Mouse (Mus musculus) monocyte, adult 5-6 weeks (primary cell): ENCODE measurements around the gene Il5. TPM values are rescaled to one million over a fixed set of nuclear protein-coding genes. Genes with fewer than 3 reads are reported as not detected.

Source experiments
- ATAC-seq: fragments of 153-309, 156-312 bp; replicated peaks from 2 replicates; pipeline ENCODE4 v1.8.0; 2017; ENCODE audit warnings: mild to moderate bottlenecking; ENCODE audit not compliant: low TSS enrichment, insufficient number of reproducible peaks, severe bottlenecking, poor library complexity, low FRiP score
- total RNA-seq: library from RNA; stranded (forward); fragments of 200-1000, 200-491, 200-594 nt; gene quantifications from 3 replicates; pipeline ENCODE4 v1.2.3, GENCODE M21; 2017

The Il5 gene
- total RNA-seq, 1 experiment from 2014 or later: not detected

DNA sequence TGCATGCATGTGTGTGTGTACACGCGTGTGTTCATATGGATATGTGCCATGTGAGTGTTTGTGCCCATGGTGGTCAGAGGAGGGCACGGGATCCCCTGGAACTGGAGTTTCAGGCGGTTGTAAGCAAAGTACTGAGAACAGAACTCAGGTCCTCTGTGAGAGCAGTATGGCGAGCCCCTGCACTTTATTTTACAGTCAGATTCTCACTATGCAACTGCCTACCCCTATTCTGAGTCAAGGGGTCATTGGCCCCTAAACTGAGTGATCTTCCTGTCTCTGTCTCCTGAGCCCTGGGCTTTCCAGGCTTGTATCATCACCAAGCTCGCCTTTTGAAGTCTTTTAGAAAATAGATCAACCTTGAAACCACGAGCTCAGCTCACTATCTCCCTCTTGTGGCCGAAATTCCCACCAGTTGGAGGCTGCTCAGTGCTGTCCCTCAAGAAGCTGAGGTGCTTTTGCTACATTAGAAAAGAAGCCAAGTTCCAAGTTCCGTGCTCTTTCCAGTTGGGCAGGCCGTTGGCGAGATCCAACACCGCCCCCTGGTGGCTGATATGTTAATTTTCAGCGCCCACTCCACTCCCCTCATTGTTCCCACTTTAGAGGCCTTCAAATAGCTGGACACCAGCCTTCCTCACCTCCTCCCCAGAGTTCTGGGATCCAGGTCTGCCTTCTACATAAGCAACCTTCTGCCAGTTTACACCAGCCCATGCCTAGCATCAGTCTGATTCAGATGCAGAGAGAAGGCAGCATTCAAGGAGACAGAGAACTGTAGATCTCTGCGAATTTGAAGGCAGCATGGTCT is 16.4 kb downstream of the Il5 start:
- ATAC-seq: peak; percentile 74

DNA sequence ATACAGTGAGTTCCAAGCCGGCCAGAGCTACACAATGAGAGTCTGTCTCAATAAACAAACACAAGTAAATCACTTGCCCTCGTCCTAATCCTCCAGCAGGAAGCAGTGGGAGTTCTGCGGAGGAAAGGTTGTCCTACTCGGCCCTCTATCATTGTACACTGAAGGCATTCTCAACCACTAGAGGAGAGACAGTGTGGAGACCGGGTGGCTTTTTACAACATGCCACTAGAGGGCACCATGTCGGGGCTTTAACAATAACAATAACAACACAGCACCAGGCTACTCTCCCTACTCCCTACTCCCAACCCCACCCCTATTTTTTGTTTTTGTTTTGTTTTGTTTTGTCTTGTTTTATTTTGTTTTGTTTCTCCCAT is 17.0 kb downstream of the Il5 start:
- ATAC-seq: peak; percentile 62

DNA sequence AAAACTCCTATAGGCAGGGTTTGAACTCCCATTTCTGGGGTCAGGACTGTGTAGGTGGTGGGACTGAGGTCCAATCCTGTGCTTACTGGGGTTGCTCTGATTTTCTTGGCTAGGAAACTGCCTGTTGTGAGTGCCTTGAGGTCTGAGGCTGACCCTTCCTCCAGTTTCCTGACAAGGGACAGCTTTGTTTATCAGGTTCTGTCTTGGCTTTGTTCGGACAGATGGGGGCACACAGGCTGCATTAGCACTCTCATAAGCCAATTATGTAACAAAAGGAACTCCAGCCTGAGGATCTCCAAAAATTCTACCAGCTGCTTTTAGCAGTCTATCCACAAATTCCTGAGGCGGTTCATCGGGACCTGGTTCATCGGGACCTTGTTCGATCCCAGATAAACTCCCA is 21.8 kb downstream of the Il5 start:
- no peak for ATAC-seq

DNA sequence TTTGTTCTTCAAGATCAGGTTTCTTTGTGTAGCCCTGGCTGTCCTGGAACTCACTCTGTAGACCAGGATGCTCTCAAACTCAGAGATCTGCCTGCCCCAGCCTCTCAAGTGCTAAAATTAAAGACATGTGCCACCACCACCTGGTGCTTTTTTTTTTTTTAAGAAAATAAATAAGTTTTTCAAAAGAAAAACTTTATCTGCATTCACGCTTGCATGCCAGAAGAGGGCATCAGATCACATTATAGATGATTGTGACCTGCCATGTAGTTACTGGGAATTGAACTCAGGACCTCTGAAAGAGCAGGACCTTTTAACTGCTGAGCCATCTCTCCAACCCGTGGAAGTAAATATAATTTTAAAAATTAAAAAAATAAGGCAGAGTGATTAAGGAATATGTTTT is 24.7 kb downstream of the Il5 start:
- no peak for ATAC-seq

DNA sequence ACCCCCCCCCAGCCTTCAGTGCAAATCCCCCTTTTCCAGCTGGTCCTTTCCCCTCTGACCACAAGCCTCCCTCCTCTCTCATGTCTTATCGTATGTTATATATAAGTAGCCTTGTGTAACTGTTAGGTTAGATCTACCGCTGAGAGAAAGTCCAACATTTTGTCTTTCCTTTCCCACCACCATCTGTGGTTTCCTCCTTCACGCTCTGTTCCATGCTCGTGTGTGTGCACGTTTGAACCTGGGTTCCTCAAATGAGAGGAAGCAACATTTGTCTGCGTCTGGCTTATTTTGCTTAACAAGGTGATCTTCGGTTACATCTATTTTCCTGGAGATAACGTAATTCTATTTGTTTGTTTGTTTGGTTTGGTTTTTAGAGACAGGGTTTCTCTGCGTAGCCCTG is 27.4 kb downstream of the Il5 start:
- no peak for ATAC-seq

DNA sequence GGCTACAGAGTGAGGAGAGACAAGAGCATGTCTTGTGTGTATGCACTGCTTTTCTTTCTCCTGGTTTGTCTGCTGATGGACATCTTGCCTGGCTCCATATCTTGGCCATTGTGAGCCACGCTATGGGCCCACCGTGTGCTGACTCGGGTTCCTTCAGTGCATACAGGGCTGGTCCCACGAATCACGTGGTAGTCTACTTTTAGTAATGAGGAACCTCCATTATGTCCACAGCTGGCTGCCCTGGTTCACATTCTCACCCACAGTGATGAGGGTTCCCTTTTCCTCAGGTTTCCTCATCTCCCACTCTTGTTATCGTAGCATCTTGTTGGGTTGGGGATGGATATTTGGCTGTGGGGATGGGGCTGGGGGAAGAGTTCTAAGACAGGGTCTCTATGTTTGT is 28.0 kb downstream of the Il5 start:
- ATAC-seq: peak; percentile 94

DNA sequence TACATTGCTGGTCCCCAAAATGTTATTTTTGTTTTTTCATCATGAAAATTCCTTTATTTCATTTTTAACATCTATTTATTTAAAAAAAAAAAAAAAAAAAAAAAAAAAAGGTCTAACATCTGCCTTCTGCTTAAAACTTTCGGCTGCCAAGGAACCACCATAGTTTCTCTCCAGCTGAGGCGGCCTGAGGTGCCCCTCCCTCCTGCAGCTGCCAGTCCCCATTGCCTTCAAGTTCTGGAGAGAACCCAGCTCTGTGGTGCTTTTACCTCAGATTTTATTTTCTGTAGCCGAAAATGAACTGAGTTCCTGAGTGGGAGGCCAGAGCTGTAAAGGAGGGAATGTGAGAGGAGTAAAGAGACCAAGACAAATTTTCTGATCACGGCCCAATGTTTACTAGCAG is 28.7 kb downstream of the Il5 start:
- ATAC-seq: no peak

DNA sequence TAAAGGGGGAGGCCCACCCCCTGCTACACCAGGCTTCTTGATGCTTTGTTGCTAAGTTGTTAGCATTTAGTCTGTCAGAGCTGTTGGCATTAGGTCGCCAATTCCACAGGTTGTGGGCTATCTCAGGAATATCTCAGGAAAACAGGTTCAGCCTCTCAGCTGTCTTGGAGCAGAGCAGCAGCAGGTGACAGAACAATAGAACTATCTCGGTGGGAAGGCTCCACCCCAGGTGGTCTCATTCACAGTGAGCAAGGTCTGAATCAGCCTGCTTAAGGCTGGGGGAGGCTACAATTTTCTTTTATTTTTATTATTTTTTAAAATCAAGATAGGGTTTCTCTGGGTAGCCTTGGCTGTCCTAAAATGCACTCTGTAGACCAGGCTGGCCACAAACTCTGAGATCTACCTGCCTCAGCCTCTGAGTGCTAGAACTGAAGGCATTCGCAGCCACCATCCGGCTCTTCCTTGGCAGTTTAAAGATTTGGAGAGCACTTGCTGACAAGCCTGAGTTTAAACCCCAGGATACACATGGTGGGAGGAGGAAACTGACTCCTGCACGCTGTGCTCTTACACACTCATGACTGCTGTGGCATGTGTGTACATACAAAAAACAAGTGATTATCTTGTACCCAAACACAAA is 29.2 kb downstream of the Il5 start:
- no peak for ATAC-seq

DNA sequence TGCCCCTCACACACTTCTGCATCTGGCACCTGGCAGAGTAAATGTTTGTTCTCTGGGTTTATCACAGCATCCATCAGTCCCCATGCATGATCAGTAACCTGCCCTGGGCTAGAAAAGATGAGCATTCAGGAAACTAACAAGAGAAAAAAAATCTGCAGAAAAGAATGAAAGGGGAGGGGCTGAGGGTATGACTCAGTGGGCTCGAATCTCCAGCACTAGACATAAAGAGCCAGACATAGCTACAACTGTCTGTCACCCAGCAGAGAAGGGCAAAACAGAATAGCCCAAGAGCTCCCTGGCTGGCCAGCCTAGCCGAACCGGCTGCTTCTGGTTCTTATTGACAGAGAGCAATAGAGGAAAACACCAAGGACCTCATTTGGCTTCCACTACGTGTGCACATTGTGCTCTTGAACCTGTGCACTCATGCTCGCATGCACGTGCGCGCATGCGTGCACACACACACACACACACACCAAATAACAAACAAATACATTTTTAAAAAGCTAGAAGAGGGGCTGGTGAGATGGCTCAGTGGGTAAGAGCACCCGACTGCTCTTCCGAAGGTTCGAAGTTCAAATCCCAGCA is 34.5 kb downstream of the Il5 start:
- ATAC-seq: no peak

DNA sequence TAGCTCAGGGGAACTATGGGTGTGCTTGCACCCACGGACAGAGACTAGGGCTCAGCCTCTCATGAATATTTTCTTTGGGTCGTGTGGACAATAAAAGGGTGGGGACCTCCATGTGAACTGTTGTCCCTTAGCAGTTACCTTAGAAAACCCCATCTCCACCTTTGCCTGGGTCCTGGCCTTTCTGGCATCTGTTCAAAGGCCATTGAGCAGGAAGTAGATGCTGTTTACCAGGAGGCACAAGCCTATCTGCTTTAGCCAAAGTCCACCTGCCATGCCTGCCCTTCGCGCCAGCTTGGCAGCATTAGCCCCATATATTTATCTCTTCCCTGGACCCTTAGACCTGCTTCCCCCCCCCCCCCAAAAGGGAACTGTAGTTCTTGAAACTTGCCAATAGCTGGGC is 37.0 kb downstream of the Il5 start:
- ATAC-seq: no peak

DNA sequence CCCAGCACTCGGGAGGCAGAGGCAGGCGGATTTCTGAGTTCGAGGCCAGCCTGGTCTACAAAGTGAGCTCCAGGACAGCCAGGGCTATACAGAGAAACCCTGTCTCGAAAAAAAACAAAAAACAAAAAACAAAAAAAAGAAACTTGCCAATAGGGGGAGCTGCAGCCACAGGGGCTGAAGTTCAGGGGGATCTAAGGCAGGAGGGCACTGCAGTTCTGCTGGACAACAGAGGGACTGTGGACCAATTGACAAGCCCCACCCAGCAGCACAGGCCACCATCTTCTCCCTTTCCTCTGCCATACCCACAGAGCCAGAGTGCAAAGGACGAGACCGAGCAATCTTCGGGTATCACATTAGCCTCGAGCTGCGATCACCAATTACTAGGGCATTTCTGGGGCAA is 37.4 kb downstream of the Il5 start:
- ATAC-seq: 0 out of 2 replicates have a peak, but pooled peaks have one; percentile 27

DNA sequence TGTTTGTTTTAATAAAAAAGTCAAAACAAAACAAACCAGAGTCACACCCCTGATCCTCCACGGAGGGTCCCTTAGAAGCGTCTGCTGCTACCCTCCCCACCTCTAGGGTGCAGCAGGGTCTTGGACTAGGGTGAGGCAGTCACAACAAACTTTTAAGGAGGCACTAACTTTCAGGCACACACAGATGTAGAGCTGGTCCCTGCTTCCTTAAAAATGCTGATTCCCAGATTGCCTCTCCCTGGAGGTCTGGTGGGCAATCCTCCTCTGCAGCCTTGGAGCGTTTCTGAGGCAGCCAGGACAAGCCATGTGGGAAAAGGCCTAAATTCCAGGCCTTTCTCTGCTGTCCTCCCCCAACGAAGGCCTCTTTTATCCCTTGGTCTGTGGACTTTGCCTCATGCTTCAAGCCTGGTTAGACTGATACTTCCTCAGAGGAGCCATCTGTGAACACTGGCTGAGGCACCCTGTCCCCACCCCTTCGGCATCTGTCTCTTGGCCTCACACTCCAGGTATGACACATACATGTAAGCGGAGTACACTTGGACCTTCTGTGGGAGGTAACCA is 38.3 kb downstream of the Il5 start:
- no peak for ATAC-seq

DNA sequence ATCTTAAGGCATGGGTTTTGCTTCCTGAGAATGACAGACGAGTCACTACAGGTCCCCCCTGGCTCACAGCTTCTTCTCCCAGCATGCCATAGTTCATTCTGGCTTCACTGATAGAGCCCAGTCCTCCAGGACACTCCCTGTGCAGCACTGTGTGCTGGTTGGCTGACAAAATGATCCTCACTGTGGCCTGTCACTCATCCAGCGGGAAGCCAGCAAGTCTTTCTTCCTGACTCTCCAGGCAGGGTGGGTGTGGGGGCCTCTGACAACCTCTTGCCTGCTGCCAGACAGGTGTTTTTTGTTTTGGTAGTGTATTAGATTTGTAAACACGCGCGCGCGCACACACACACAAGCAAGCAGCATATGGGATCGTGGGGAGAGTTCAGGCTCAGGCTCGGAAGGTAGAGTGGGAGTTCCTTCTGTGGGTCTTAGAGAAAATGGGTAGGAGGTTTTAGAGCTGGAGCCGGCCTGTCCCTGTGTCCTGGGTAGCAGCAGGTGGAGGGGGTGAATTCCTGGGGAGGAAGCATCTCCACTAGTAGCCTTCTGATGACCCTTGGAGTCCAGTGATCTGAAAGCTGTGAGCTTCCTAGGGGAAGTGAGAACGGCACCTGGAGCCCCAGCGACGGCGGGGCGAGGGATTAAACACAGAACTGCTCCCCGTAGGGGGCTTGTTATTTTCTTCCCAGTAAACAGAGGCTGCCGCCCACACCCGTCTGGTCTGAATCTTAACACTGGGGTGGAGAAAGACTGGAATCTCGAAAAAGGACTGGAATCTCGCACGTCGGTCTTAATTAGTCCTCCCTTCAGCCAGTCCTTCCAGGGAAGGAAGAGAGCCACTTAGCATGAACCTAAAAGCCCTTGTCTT is 39.2 kb downstream of the Il5 start:
- no peak for ATAC-seq

DNA sequence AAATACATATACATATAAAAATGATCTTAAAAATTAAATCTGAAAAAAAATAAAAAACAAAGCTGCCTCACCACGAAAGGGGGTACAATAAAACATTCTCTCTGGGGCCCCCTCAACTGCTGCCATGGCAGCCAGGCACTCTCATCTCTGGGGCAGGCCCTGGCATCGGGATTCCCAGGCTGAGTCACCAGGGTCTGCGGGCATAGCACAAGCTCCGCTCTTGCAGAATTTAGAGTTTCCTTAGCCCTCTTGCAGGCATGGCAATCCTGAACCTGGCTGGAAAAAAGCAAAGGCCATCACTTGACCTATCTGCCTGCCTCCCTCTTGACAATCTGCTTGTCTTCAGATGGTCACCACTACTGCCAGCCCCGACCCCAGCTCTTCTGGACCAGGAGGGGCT is 40.7 kb downstream of the Il5 start:
- no peak for ATAC-seq

DNA sequence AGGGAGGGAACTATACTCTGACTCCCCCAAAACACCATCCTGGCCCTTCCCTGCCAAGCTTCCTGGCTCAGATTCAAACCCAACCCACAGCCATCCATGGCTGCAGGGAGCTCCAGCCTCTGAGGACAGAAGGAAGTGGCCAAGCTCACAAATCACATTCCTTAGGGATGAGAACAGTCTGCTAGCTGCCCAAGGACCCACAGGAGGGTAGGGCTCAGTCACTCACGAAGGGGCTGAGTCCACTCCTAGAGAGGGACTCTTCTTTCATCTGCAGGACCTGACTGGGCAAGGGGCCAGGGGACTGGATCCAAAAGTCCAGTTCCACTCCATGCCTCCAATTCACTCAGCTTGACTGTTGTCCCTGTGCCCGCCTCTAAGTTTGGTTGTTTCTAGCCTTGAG is 41.2 kb downstream of the Il5 start:
- no peak for ATAC-seq

DNA sequence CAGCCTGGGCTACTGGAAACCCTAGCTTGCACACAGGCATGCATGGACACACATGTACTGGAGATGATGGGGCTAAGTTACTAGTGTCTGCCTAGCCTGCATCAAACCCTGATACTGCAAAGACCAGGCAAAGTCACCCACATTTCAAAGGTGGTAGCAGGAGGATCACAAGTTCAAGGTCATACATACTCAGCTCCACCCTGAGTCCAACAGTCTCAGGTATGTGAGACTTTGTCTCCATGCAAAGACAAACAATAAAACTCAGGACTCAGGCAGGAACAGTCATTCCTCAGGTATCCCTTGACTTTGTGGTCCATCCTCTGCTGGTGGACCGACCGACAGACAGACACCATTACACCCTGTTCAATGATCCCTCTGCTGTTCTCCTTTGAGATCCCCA is 41.8 kb downstream of the Il5 start:
- no peak for ATAC-seq

DNA sequence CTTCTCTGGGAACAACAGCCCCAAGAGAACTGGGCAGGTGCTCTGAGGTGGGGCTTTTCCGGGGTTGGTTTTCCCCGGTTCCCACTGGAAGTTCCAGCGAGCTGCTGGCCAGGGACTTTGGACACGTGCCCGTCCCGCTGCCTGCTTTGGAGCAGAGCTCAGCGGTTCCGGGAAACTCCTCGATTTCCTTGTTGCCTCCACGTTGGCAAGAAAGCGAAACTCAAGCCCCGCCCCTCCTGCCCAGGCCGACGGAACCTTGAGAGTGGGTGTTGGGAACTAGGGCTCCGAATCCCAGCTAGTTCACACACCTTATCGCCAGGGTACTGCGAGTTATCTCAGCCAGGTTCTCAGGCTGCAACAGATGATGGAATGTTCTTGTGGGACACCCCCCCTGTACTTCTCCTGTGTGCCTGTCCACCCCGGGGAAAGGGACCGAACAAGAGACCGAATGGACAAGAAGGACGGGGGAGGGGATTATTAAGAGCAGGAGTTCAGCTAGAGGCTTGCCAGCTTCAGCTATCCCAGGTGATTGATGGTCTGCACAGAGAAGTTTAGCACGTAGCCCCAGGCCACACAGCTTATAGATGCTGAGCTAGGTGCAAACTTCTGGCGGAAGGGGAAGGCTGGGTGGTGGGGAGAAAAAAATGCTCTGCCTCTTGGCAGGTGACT is 42.4 kb downstream of the Il5 start:
- peak; percentile 16; the same call in 1 of the 2 replicates for ATAC-seq

DNA sequence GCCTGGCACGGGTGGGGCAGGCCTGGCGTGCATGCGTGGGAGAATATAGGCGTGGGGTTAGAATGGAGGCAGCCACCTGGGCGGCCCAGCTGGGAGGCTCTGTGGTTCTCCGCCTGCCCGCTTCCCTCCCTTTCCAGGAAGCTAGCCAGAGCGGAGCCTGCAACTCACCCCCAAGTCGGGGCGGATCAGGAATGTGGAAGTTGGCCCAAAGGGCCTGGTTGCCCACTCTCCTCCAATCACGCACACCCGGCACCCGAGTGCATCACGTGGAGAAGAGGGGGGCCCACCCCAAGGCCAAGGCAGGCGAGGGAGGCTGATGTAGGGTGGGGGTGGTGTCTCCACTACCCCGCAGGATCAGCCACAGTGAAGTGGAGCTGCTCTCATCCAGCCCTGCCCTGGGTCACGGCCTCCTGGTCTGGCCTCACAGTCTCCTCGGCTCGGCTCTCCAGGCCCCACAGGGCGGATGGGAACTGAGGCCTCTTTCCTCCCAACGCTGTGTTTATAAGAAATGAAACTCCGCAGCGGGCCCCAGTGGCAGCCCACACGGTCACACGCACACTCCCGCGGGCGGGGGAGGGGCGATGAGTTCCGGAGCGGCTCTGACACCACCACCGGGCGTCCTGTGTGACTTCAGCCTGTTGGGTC is 43.0 kb downstream of the Il5 start:
- peak; percentile 83 for ATAC-seq
